Mouse (Mus musculus) limb, embryonic 10.5 days (tissue): ENCODE measurements around the gene Washc1. TPM values are rescaled to one million over a fixed set of nuclear protein-coding genes. Genes with fewer than 3 reads are reported as not detected.

Source experiments
- DNase-seq: peaks from one replicate; pipeline ENCODE4 v3.0.0-alpha.2; 2017; ENCODE audit warnings: low spot score
- H3K27ac ChIP-seq: fragments of 300-500 bp; sonication (generic); 2 replicates; pipeline ENCODE4 v1.5.1; 2016; ENCODE audit warnings: mild to moderate bottlenecking
- H3K27me3 ChIP-seq: fragments of 300-500 bp; sonication (generic); 2 replicates; pipeline ENCODE4 v1.6.1; 2016; ENCODE audit warnings: low read depth, mild to moderate bottlenecking; ENCODE audit not compliant: poor library complexity, severe bottlenecking
- H3K36me3 ChIP-seq: fragments of 300-500 bp; sonication (generic); 2 replicates; pipeline ENCODE4 v1.6.1; 2016; ENCODE audit warnings: mild to moderate bottlenecking, moderate library complexity
- H3K4me1 ChIP-seq: fragments of 300-500 bp; sonication (generic); 2 replicates; pipeline ENCODE4 v1.6.1; 2016
- H3K4me3 ChIP-seq: fragments of 300-500 bp; sonication (generic); 2 replicates; pipeline ENCODE4 v1.5.1; 2016; ENCODE audit warnings: mild to moderate bottlenecking, moderate library complexity
- H3K9me3 ChIP-seq: fragments of 300-500 bp; sonication (generic); replicated peaks from 2 replicates; pipeline ENCODE4 v1.6.1; 2016; ENCODE audit warnings: mild to moderate bottlenecking
- WGBS: fragments of 180-500 bp; shearing (Covaris S2); methylation state at CpG from one replicate; pipeline ENCODE4 v1.1.7; 2016; 5-methylcytosine and 5-hydroxymethylcytosine counted together
- polyA plus RNA-seq: library from polyadenylated mRNA; unstranded; fragments of >200 nt; fragmentation: Nextera tagmentation; extraction: Ambion mirVana; gene quantifications from 2 replicates; pipeline ENCODE4 v1.2.1, GENCODE M21; 2016

The Washc1 gene
- polyA plus RNA-seq, 1 experiment from 2014 or later = 40.4 TPM

DNA sequence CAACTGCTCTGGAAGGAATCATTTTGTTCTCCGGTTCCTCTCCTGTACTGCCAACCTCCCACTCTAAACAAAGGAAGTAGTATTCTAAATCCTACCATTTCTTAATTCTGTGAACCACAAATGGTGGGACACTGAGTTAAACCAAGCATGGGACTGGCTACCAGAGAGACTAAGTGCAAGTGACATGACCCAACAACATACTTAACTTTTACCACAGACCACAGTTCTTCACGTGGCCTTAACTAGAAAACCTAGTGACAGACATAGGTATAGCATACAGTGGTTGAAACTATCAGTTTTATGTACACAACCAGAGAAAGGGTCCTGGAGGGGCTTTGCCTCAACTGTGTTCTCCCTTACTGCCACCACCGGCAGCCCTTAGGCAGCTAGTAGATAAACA lies 18.7 kb upstream of the Washc1 start:
- Histone ChIP-seq H3K9me3 (no peaks in the 10 kb centered on the region), H3K4me1 (no peaks in the 10 kb centered on the region), H3K36me3 (peaks cover 53% of the 10 kb centered on the region), H3K4me3 (no peak overlapping the region), H3K27me3 (no peaks in the 10 kb centered on the region), H3K27ac (no peak overlapping the region)
- WGBS = 86% methylated on average over 3 of the region's 3 CpGs
- DNase-seq = no peak

GRCm38 (mm10) chr17:66100566-66101379 lies 10.6 kb upstream of the Washc1 start:
- peaks cover 12% of the 10 kb centered on the region for H3K36me3 ChIP-seq
- peak overlapping the region; percentile 94 for H3K27ac ChIP-seq
- peak overlapping the region; percentile 96 for H3K4me3 ChIP-seq
- H3K27me3 ChIP-seq = no peaks in the 10 kb centered on the region
- DNase-seq = no peak
- WGBS = 1% methylated on average over 41 of the region's 41 CpGs
- H3K9me3 ChIP-seq = no peaks in the 10 kb centered on the region
- peaks cover 10% of the 10 kb centered on the region for H3K4me1 ChIP-seq

- H3K9me3 ChIP-seq = no peaks in the 10 kb centered on the region
- peak within 1 kb of the TSS; percentile 96 for H3K4me3 ChIP-seq
- under 1% methylated on average over 67 of the region's 67 CpGs for WGBS
- peaks cover 10% of the 10 kb centered on the region for H3K4me1 ChIP-seq
- H3K36me3 ChIP-seq = peaks cover 9% of the 10 kb centered on the region; the same call in 1 of the 2 replicates
- H3K27me3 ChIP-seq = no peaks in the 10 kb centered on the region
- peak; percentile 98 for DNase-seq
- H3K27ac ChIP-seq = peak within 1 kb of the TSS; percentile 94
Observed at GRCm38 (mm10) chr17:66101380-66102330, 9.7 kb upstream of the Washc1 start, which contains the start of gene Ndufv2. Ndufv2 (minus strand) TSS chr17:66101559.

DNA sequence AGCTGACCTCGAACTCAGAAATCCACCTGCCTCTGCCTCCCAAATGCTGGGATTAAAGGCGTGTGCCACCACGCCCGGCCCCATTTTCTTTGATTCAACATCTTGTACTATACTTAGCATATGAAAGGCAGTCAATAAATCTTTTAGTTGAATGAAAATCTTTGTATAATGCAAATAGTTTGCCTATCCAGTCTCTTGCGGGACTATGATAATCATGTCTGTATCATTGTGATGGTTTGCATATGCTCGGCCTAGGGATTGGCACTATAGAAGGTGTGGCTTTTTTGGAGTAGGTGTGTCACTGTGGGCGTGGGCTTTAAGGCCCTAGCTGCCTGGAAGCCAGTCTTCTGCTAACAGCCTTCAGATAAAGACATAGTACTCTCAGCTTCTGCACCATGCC lies 7.3 kb upstream of the Washc1 start:
- no peak for DNase-seq
- H3K9me3 ChIP-seq = no peaks in the 10 kb centered on the region
- H3K27ac ChIP-seq = no peak overlapping the region
- H3K4me1 ChIP-seq = peaks cover 10% of the 10 kb centered on the region
- H3K27me3 ChIP-seq = no peaks in the 10 kb centered on the region
- H3K36me3 ChIP-seq = no peaks in the 10 kb centered on the region
- WGBS = 91% methylated on average over 7 of the region's 7 CpGs
- H3K4me3 ChIP-seq = no peak overlapping the region

GRCm38 (mm10) chr17:66106601-66107267 lies 4.6 kb upstream of the Washc1 start:
- peak; percentile 71 for DNase-seq
- no peaks in the 10 kb centered on the region for H3K9me3 ChIP-seq
- no peaks in the 10 kb centered on the region for H3K36me3 ChIP-seq
- no peaks in the 10 kb centered on the region for H3K27me3 ChIP-seq
- peaks cover 12% of the 10 kb centered on the region for H3K4me1 ChIP-seq
- H3K4me3 ChIP-seq = no peak overlapping the region
- 60% methylated on average over 10 of the region's 10 CpGs for WGBS
- no peak overlapping the region for H3K27ac ChIP-seq

- no peaks in the 10 kb centered on the region for H3K36me3 ChIP-seq
- no peak overlapping the region for H3K4me3 ChIP-seq
- H3K4me1 ChIP-seq = peaks cover 18% of the 10 kb centered on the region
- no peak overlapping the region for H3K27ac ChIP-seq
- DNase-seq = no peak
- H3K27me3 ChIP-seq = no peaks in the 10 kb centered on the region
- WGBS = 71% methylated on average over 8 of the region's 8 CpGs
- no peaks in the 10 kb centered on the region for H3K9me3 ChIP-seq
Observed at GRCm38 (mm10) chr17:66107466-66107865, 3.9 kb upstream of the Washc1 start.

DNA sequence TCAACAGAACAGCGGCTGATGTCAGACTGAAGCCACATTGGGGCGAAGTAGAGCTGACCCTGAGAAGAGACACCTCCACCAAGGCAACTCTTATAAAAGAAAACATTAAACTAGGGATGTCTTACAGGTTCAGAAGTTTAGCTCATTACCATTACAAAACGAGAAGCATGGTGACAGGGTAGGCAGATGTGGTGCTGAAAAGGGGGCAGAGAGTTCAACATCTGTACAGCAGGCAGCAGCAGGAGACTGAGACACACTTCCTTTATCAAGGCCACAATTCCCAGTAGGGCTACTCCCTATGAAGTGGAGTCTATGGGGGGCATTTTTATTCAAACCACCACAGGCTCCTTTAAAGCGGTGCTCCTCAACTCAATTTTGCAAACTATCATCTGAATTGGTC lies 3.1 kb upstream of the Washc1 start:
- no peaks in the 10 kb centered on the region for H3K36me3 ChIP-seq
- no peak overlapping the region for H3K4me3 ChIP-seq
- WGBS = 90% methylated on average over 4 of the region's 4 CpGs
- no peaks in the 10 kb centered on the region for H3K9me3 ChIP-seq
- no peaks in the 10 kb centered on the region for H3K27me3 ChIP-seq
- no peak for DNase-seq
- peaks cover 20% of the 10 kb centered on the region for H3K4me1 ChIP-seq
- no peak overlapping the region for H3K27ac ChIP-seq

DNA sequence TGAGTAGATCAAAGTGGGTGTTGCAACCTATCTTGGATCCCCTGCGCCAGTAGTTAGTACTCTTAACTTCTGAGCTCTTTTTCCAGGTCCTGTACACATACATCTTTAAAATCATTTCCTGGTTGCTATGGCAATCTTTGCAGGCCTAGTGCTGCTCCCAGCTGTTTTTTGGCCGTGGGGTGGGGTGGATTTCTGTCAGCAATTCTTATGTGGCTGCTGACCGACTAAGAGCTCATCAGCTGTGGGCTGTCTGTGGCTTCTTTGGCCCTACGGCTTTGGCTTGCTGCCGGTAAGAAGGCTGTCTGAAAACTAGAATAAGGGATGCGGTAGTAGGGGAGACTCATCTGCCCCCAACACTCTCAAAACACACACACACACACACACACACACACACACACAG lies 599 bp upstream of the Washc1 start:
- Histone ChIP-seq H3K9me3 (no peaks in the 10 kb centered on the region), H3K36me3 (peaks cover 22% of the 10 kb centered on the region), H3K27me3 (no peaks in the 10 kb centered on the region), H3K4me3 (peak overlapping the region; percentile 88), H3K27ac (peak overlapping the region; percentile 91), H3K4me1 (peaks cover 20% of the 10 kb centered on the region)
- 57% methylated on average over 6 of the region's 6 CpGs for WGBS
- no peak for DNase-seq

- Histone ChIP-seq H3K36me3 (peaks cover 36% of the 10 kb centered on the region), H3K9me3 (no peaks in the 10 kb centered on the region), H3K4me3 (peak overlapping the region; percentile 88), H3K4me1 (peaks cover 20% of the 10 kb centered on the region), H3K27ac (peak overlapping the region; percentile 91; the same call in 1 of the 2 replicates), H3K27me3 (no peaks in the 10 kb centered on the region)
- DNase-seq = no peak
- WGBS = 51% methylated on average over 4 of the region's 4 CpGs
Observed at GRCm38 (mm10) chr17:66112166-66112565, 821 bp downstream of the Washc1 start.

- 91% methylated on average over 8 of the region's 8 CpGs for WGBS
- DNase-seq = no peak
- H3K9me3 ChIP-seq = no peaks in the 10 kb centered on the region
- H3K4me3 ChIP-seq = no peak overlapping the region
- H3K36me3 ChIP-seq = peaks cover 62% of the 10 kb centered on the region
- no peak overlapping the region for H3K27ac ChIP-seq
- H3K27me3 ChIP-seq = no peaks in the 10 kb centered on the region
- H3K4me1 ChIP-seq = no peaks in the 10 kb centered on the region
Observed at GRCm38 (mm10) chr17:66118991-66119390, 7.6 kb downstream of the Washc1 start.

DNA sequence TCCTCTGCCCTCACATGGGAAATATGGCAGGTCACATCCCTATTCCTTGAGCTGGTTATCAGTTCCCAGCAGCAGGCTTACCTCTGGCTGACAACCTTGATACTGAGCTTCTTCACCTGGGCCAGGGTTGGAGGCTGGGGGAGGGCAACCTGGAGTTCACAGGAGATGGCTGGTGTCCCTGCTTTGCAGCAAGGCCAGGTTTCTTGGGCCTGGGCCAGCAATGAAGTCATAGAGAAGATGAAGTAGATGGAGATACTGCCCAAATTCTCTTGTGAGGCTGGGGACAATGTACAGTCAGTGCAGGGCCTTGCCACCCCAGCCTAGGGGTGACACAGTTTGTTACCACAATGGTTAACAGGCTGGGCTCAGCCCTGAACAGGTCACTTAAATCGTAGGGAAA lies 9.4 kb downstream of the Washc1 start:
- Histone ChIP-seq H3K27me3 (no peaks in the 10 kb centered on the region), H3K36me3 (peaks cover 45% of the 10 kb centered on the region), H3K4me1 (peaks cover 15% of the 10 kb centered on the region), H3K27ac (no peak overlapping the region), H3K9me3 (no peaks in the 10 kb centered on the region), H3K4me3 (no peak overlapping the region)
- DNase-seq = no peak
- WGBS = 97% methylated on average over 1 of the region's 1 CpGs

DNA sequence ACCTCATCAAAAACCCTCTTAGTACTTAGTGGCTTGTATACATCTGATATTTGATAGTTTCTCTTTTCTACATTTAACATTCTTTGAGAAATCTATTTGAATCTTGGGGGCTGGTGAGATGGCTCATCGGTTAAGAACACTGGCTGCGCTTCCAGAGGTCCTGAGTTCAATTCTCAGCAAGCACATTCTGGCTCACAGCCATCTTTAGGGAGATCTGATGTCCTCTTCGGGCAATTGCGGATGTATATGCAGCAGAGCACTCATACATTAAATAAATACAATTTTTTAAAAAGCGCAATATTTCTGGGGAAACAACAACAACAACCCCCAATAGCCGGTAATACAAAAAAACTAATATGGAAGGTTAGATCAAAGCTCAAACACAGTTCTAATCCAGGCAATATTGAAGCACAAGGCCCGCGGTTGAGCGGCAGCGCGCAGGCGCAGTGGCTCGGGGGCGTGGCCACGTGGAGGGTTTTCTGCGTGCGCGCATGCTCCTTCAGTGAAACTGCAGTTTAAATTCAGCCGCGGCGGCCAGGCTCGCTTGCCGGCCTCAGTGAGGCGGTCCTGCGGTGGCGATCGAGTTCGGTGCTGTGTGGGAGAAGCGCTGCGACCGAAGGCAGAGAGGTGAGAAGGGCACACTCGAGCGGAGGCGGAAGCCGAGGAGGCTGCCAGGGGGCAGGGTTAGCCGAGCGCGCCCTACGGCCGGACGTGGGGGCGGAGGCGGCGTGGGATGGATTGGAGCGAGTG lies 11.9 kb downstream of the Washc1 start, which contains the start of gene Ddx11:
TSS of gene Ddx11 (plus strand) at position 455 of the 750 bp plus-strand sequence.
- peak within 1 kb of the TSS; percentile 92 for H3K4me3 ChIP-seq
- no peaks in the 10 kb centered on the region for H3K27me3 ChIP-seq
- no peaks in the 10 kb centered on the region for H3K9me3 ChIP-seq
- H3K27ac ChIP-seq = peak within 1 kb of the TSS; percentile 93
- DNase-seq = peak; percentile 96
- peaks cover 45% of the 10 kb centered on the region for H3K36me3 ChIP-seq
- H3K4me1 ChIP-seq = peaks cover 15% of the 10 kb centered on the region
- WGBS = 6% methylated on average over 45 of the region's 45 CpGs
